Mouse (Mus musculus): ENCODE measurements at regions not wholly inside any gene's neighbourhood (a gene's known extent, or its start where the extent isn't known, plus 50 kb on each side); places are given as distances from the start of the nearest gene placed in this dataset.

DNA sequence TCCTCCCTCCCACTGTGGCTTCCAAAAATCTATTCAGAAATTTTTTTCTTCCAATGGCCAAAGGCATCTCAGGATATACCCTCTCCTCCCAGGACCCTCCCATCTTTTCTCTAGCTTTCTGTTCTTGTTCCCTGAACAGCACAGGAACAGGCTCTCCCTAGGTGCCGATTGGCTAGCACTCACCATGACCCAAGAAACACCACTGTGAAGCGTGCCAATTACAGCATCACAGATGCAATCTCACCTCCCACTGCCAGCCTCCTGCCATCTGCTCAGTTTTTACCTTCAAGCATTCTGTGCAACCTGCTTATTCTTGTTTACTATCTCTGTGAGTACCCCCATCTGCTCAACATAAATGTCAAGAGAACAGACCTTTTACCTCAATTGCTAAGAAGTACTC lies 586.7 kb upstream of the AI429214 start:
- H3K27me3 ChIP-seq (ENCODE audit: control insufficient read depth, insufficient read depth, low read length): no peaks in the 10 kb centered on the region
- no peaks in the 10 kb centered on the region for H3K36me3 ChIP-seq (ENCODE audit: control insufficient read depth, insufficient read depth, low read length)
- 87% methylated on average over 2 of the region's 2 CpGs for WGBS
- no peak overlapping the region for H3K4me3 ChIP-seq (ENCODE audit: low read depth, low read length)
- no peak overlapping the region for H3K27ac ChIP-seq (ENCODE audit: insufficient read depth, low read depth, low read length)
- H3K4me1 ChIP-seq (ENCODE audit: control insufficient read depth, insufficient read depth, insufficient read length, low read length): no peaks in the 10 kb centered on the region
- TF ChIP-seq POLR2A (IDR thresholded peaks at IDR 0.05; ENCODE audit: low read depth, low read length) (no peak), CTCF (IDR thresholded peaks at IDR 0.05; ENCODE audit: extremely low read depth, insufficient read length, insufficient replicate concordance, low read depth, low read length) (no peak)

Data from small intestine, adult 2 months (tissue).